Mouse (Mus musculus): ENCODE measurements around the gene Cd96.

The Cd96 gene

DNA sequence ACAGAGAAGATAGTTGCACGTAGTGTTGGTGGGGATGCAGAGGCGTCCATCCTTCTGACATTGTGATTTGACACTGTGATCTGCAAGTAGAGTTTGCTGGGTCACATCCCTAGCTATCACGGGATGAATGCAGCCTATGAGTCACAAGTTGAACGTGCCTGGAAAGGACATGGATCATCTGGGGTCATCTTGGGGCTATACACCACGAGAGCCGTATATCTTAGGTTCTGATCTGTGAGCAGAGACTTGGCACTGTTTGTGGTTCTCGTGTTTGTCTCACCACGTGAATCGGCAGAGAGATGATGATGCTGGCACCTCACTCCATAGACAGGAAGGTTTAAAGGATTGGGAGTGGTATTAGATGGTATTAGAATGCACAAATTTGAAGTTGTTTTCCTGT, 86.2 kb downstream of the Cd96 start:
- no peak for DNase-seq

DNA sequence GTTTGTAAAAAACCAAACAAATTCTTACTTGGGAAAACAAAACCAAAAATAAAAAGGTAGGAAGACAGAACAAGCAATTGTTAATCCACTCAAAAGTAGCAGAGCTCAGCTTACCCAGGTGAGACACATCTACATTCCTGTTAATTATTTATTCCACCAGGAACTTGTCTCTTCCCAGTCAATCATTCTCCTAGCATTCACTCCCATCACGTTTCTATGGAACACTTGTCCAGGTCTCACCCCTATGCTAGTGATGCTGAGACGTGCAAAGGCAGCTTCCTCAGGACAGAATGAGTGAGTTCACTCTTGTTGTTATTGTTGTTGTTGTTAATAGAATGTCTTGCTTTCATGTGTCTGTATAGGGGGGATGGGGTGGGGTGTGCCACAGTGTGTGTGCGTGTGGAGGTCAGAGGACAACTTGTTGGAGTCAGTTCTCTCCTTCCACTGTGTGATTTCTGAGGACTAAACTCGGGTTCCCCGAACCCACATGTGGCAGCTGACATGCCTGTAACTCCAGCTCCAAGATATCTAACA, 97.0 kb downstream of the Cd96 start:
- DNase-seq: no peak

- DNase-seq: peak; percentile 64 to 70
Observed at GRCm38 (mm10) chr16:46022189-46022928, 97.7 kb downstream of the Cd96 start.

GRCm38 (mm10) chr16:46021302-46021701, 98.7 kb downstream of the Cd96 start:
- DNase-seq: peak; percentile 29 to 63

- no peak for DNase-seq
Observed at GRCm38 (mm10) chr16:46020396-46020795, 99.7 kb downstream of the Cd96 start.

DNA sequence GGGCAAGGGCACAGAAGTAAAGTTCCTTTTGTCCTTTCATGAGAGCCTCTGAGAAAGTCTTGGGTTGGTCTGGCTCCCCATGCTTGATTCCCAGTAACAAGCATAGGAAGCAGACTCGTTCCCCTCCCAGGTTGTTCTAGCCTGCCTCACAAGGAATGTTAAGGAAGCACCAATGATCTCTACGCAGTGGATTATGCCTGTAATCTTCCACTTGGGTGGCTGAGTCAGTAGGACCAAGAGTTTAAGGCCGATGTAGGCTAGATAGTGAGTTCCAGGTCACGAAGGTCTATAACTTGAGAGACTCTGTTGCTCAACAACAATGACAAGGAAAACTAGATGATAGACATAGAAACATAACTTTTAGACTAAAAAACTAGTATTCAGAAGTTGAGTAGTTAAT, 100.3 kb downstream of the Cd96 start:
- no peak for DNase-seq

GRCm38 (mm10) chr16:46019359-46019758, 100.7 kb downstream of the Cd96 start:
- no peak for DNase-seq

- DNase-seq: no peak
Observed at GRCm38 (mm10) chr16:46011696-46012095, 108.4 kb downstream of the Cd96 start.

DNA sequence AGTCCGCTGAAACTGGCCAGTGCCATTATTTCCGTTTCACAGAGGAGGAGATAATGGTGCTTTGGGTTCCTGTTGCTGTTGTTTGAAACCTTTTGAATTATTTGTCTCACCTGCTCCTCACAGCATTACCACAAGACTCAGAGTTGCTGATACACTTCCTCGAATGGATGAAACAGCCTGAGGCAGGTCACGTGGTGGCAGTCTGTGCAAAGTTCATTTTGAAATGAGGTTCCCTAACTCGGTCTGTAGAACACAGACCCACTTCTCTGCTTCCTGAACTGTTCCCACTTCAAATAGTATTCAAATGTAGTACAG, 109.2 kb downstream of the Cd96 start:
- DNase-seq: peak; percentile 84 to 85

- DNase-seq: peak; percentile 95 to 97
Observed at GRCm38 (mm10) chr16:46010153-46010905, 109.7 kb downstream of the Cd96 start, which contains the start of gene Plcxd2. Gene Plcxd2 (minus strand): TSS chr16:46010218.

DNA sequence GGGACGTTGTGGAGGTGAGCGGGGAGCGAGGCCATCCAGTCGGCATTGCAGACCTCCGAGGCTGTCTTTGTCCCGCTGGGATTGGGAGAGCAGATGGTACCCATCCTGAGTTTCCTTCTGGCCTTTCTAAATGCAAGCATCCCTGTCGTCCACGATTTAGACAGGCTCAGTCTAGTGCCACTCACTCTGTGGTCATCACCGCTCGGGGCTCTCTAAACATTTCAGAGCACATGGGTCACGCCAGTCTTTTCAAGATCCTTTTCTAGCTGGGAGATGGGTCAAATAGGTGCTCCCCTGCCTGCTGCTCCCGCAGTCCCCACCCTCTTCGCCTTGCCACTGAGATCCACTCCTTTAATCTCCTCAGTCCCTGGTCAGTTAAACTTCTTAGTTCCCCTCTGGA, 110.3 kb downstream of the Cd96 start:
- DNase-seq: no peak

- no peak for DNase-seq
Observed at GRCm38 (mm10) chr16:46008766-46009165, 111.3 kb downstream of the Cd96 start.

GRCm38 (mm10) chr16:46008036-46008605, 111.9 kb downstream of the Cd96 start:
- DNase-seq: peak; percentile 5 to 38

DNA sequence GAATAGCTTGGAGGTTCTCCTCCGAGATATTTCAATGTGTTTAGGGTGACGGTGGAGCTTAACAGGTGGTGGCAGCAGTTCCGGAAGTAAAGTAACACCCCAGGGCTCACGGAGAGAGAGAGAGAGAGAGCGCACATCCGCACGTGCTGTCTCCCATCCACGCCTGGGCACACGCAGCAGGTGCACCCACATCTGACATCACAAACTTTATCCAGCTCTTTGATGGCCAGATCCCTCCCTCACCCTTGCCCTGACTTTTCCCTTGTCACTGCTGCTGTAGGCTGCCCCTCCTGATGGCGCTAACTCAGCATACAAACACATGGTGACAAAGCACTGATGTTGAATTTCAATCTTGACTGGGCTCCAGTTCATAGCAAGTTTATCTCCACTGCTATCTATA, 113.8 kb downstream of the Cd96 start:
- DNase-seq: no peak

DNA sequence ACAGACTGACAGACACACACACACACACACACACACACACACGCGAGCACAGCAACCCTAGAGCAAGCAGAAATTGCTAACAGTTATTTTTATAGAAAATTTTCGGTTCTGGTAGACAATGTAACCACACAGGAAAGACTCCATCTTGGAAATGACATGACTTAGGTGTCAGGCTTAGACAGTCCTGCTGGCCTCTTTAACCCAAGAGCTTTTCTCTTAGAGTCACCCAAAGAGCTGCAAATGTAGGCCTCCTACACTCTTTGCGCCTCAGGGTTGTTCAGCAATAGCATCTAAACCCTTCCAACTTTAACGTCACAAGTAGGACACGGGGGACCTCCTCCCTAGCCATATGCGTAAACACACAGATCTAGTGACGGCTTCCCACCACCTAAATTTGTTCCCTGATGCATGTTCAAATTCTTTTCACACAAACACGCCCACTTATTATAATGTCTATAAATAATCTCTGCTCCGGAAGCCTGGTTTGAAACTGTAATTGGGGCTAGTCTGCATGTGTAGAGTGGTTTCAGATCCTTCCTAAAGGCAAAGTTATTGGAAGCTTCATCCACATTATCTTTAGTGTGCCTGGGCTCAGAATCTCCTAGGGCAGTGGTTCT, 118.4 kb downstream of the Cd96 start:
- no peak for DNase-seq

DNA sequence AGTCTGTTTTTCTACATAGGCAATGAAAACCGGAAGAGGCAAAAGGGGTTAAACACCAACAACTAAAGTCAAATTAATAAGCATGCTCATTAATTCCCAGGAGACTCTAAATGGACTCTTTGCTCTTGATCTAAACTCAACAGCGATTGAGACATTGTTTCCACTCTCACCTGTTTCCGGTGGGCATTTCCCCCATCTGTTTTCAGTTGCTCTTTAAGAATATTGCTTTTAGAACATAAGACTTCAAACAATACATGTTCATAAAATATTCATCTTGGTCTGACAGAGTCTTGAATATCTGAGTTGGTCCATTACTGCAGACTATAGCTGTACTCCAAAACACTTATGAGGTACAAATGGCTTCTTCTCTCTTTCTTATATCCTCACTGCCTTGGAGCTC, 119.1 kb downstream of the Cd96 start:
- DNase-seq: no peak

- DNase-seq: no peak
Observed at GRCm38 (mm10) chr16:45999374-46000191, 120.5 kb downstream of the Cd96 start.

DNA sequence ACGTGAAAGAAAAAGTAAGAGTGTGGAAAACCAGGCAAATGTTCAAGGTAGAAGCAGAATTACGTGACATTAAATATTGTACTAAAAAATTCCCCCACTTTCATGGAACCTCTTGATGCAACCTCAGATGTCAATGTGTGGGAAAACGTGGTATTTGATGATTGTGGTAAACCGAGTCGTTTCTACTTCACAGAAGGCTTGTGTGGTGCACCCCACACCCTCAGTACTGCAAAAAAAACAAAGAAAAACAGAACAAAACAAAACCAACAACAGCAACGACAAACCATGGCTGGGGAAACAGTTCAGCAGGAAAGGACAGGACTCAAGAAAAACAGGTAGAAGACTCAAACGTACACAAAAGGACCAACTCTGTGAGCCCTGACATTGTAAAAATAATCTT, 121.8 kb downstream of the Cd96 start:
- DNase-seq: no peak

GRCm38 (mm10) chr16:45990901-45991676, 129.0 kb downstream of the Cd96 start:
- peak; percentile 21 to 32 for DNase-seq

- no peak for DNase-seq
Observed at GRCm38 (mm10) chr16:45986236-45986635, 133.8 kb downstream of the Cd96 start.

Data from kidney, postnatal 25 days (tissue).